In the genomic region with DNA sequence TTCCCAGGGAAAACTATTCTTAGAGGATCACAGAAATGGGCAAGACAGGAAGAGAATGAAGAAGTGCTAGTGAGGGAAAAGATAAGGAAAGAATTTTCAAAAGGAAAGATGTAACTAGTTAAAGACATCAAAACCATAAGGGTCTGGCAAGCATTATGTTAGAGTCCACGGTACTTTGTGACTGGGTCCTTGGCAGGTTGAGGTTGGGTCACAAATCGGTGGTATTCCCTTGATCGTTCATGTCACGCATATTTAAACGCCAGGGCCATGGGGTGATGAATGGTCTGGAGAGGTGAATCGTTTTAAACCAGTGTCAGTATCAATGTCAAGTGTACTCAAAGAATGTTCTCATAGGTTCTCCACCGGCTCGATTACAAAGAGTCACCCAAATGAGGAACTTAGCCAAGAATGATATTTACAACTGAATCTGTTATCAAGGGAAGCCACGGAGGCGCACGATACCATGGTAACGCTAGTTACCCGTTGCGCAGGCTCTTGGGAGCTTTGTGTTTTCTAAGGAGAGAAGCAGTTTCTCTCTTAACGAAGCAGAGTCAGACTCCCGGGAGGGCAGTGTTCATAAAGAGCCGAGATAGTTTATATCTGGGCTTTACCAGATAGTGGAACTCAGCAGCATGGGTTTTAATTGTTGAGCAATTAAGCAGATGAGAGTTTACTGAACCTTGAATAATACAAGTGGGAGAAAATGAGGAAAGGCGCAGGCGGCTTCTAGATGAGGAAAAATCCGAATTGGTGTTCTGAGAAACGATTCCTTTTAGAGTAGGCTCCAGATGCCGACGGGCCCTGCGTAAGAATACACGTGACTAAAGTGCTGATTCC, we compare ENCODE assay signal across 8 mouse cellular contexts.
DNase-seq lines count a peak whose midpoint lies in the region; ATAC-seq lines count a peak whose summit lies in the region.

No protein-coding gene starts in this region.

- no peak overlapping the region for H3K27ac ChIP-seq in midbrain, embryonic 13.5 days
- no peak overlapping the region for H3K27ac ChIP-seq in midbrain, embryonic 11.5 days (ENCODE audit: low read depth, low read length)

- no peak overlapping the region for H3K9ac ChIP-seq in midbrain, embryonic 13.5 days (replicated peaks)
- H3K9ac ChIP-seq in midbrain, embryonic 11.5 days (ENCODE audit: low read length), result no peak overlapping the region

- H3K4me1 ChIP-seq in midbrain, embryonic 13.5 days (replicated peaks), result peaks cover 10% of the 10 kb centered on the region
- peaks cover 2% of the 10 kb centered on the region; the same call in 1 of the 2 replicates for H3K4me1 ChIP-seq in midbrain, embryonic 11.5 days (ENCODE audit: control insufficient read depth, insufficient read depth, low read length)

- H3K27me3 ChIP-seq in midbrain, embryonic 13.5 days, result no peaks in the 10 kb centered on the region
- no peaks in the 10 kb centered on the region for H3K27me3 ChIP-seq in midbrain, embryonic 11.5 days (ENCODE audit: control insufficient read depth, insufficient read depth, low read length)

- intact Hi-C loops in heart, postnatal 14 days (cut with DNase I), result no loop called here

- H3K36me3 ChIP-seq in midbrain, embryonic 13.5 days, result no peaks in the 10 kb centered on the region
- H3K36me3 ChIP-seq in midbrain, embryonic 11.5 days (ENCODE audit: control insufficient read depth, insufficient read depth, low read length), result no peaks in the 10 kb centered on the region

- WGBS in midbrain, embryonic 13.5 days, result 55% methylated on average over 25 of the region's 25 CpGs
- WGBS in midbrain, embryonic 11.5 days, result 81% methylated on average over 25 of the region's 25 CpGs

- peak overlapping the region; percentile 29 for H3K4me2 ChIP-seq in midbrain, embryonic 13.5 days (replicated peaks)
- no peak overlapping the region for H3K4me2 ChIP-seq in midbrain, embryonic 11.5 days

- peak; percentile 63 for ATAC-seq in midbrain, embryonic 13.5 days
- ATAC-seq in midbrain, embryonic 11.5 days (ENCODE audit: low FRiP score), result no peak

- H3K4me3 ChIP-seq in midbrain, embryonic 13.5 days (replicated peaks), result no peak overlapping the region
- H3K4me3 ChIP-seq in midbrain, embryonic 11.5 days (ENCODE audit: low read depth, low read length), result no peak overlapping the region

- DNase-seq in midbrain, embryonic 11.5 days (ENCODE audit: low spot score, missing footprints), result no peak
- peak; percentile 16 to 21 for DNase-seq in frontal cortex, postnatal 25 days (ENCODE audit: low spot score in 2 of 2)
- DNase-seq in liver, result peak; percentile 26
- DNase-seq in right cerebral cortex, postnatal 36 days (ENCODE audit: low spot score in 2 of 2), result peak; percentile 56 to 61
- DNase-seq in gastrocnemius, postnatal 4 days (ENCODE audit: low spot score in 2 of 2), result no peak
- DNase-seq in heart, postnatal 14 days, result no peak
- DNase-seq in spleen, postnatal 10 days (ENCODE audit: low spot score in 2 of 2), result no peak

- no peaks in the 10 kb centered on the region for H3K9me3 ChIP-seq in midbrain, embryonic 13.5 days
- H3K9me3 ChIP-seq in midbrain, embryonic 11.5 days (ENCODE audit: control insufficient read depth, low read length), result no peaks in the 10 kb centered on the region

Comparison
In these comparisons a context has a peak if more than half of its experiments do, and no peak if none do; other contexts are left out.
1. DNase-seq: peak in frontal cortex, postnatal 25 days (2 of 2), liver (single experiment) and right cerebral cortex, postnatal 36 days (2 of 2); none in midbrain, embryonic 11.5 days (single experiment), gastrocnemius, postnatal 4 days (0 of 2), heart, postnatal 14 days (0 of 2) and spleen, postnatal 10 days (0 of 2).